Mouse (Mus musculus) spleen, adult 18-20 months (tissue): ENCODE measurements around the gene Ncam1.

Source experiments
- DNase-seq, 2 experiments: peaks; one replicate each; pipeline ENCODE4 v3.0.0; 2022; ENCODE audit warnings: mixed read lengths in 2 of 2

The Ncam1 gene

GRCm38 (mm10) chr9:49751466-49751865, 47.3 kb downstream of the Ncam1 start:
- no peak for DNase-seq

GRCm38 (mm10) chr9:49746176-49746575, 52.5 kb downstream of the Ncam1 start:
- DNase-seq, result no peak

GRCm38 (mm10) chr9:49745696-49746095, 53.0 kb downstream of the Ncam1 start:
- no peak for DNase-seq

- DNase-seq, result no peak
Measured at GRCm38 (mm10) chr9:49744286-49744685, 54.4 kb downstream of the Ncam1 start.

- no peak for DNase-seq
Measured at GRCm38 (mm10) chr9:49739935-49740334, 58.8 kb downstream of the Ncam1 start.

GRCm38 (mm10) chr9:49738546-49738945, 60.2 kb downstream of the Ncam1 start:
- DNase-seq, result no peak

- no peak for DNase-seq
Measured at GRCm38 (mm10) chr9:49737166-49737565, 61.6 kb downstream of the Ncam1 start.

GRCm38 (mm10) chr9:49734348-49735007, 64.2 kb downstream of the Ncam1 start:
- DNase-seq, result no peak

- DNase-seq, result no peak
Measured at GRCm38 (mm10) chr9:49733726-49734125, 65.0 kb downstream of the Ncam1 start.

- no peak for DNase-seq
Measured at GRCm38 (mm10) chr9:49729479-49729878, 69.2 kb downstream of the Ncam1 start.

GRCm38 (mm10) chr9:49728211-49728610, 70.5 kb downstream of the Ncam1 start:
- no peak for DNase-seq

- DNase-seq, result no peak
Measured at GRCm38 (mm10) chr9:49722765-49723164, 76.0 kb downstream of the Ncam1 start.

- DNase-seq, result no peak
Measured at GRCm38 (mm10) chr9:49715121-49715520, 83.6 kb downstream of the Ncam1 start.

GRCm38 (mm10) chr9:49714091-49714490, 84.6 kb downstream of the Ncam1 start:
- no peak for DNase-seq

- DNase-seq, result no peak
Measured at GRCm38 (mm10) chr9:49707646-49708045, 91.1 kb downstream of the Ncam1 start.

GRCm38 (mm10) chr9:49704196-49704967, 94.3 kb downstream of the Ncam1 start:
- DNase-seq, result no peak

- no peak for DNase-seq
Measured at GRCm38 (mm10) chr9:49695371-49695770, 103.4 kb downstream of the Ncam1 start.

- DNase-seq, result no peak
Measured at GRCm38 (mm10) chr9:49692791-49693190, 105.9 kb downstream of the Ncam1 start.

GRCm38 (mm10) chr9:49691344-49691743, 107.4 kb downstream of the Ncam1 start:
- no peak for DNase-seq

GRCm38 (mm10) chr9:49683566-49684273, 115.0 kb downstream of the Ncam1 start:
- DNase-seq, result no peak

- no peak for DNase-seq
Measured at GRCm38 (mm10) chr9:49681848-49682469, 116.8 kb downstream of the Ncam1 start.

- DNase-seq, result no peak
Measured at GRCm38 (mm10) chr9:49679270-49679669, 119.5 kb downstream of the Ncam1 start.
